Mouse (Mus musculus) forebrain, embryonic 12.5 days (tissue): ENCODE measurements at regions not wholly inside any gene's neighbourhood (a gene's known extent, or its start where the extent isn't known, plus 50 kb on each side); places are given as distances from the start of the nearest gene placed in this dataset.
A peak's percentile ranks its signal among the peaks of the same experiment; 100 is the strongest.

Source experiments
- ATAC-seq: fragments of 200-750 bp; cut with Nextera tagmentation; 2 replicates; pipeline ENCODE4 v1.8.0; 2017; ENCODE audit warnings: moderate TSS enrichment; ENCODE audit not compliant: low FRiP score
- H3K27ac ChIP-seq: fragments of 300-500 bp; sonication (generic); 2 replicates; pipeline ENCODE4 v1.5.1; 2016; ENCODE audit warnings: mild to moderate bottlenecking
- H3K27me3 ChIP-seq: fragments of 300-500 bp; sonication (generic); 2 replicates; pipeline ENCODE4 v1.6.1; 2016; ENCODE audit warnings: mild to moderate bottlenecking
- H3K36me3 ChIP-seq: fragments of 300-500 bp; sonication (generic); replicated peaks from 2 replicates; pipeline ENCODE4 v1.6.1; 2016; ENCODE audit warnings: mild to moderate bottlenecking
- H3K4me1 ChIP-seq: fragments of 300-500 bp; sonication (generic); 2 replicates; pipeline ENCODE4 v1.6.1; 2016
- H3K4me2 ChIP-seq: fragments of 300-500 bp; sonication (generic); 2 replicates; pipeline ENCODE4 v1.6.1; 2016; ENCODE audit warnings: mild to moderate bottlenecking, moderate library complexity
- H3K4me3 ChIP-seq: fragments of 300-500 bp; sonication (generic); replicated peaks from 2 replicates; pipeline ENCODE4 v1.5.1; 2016; ENCODE audit warnings: mild to moderate bottlenecking
- H3K9ac ChIP-seq: fragments of 300-500 bp; sonication (generic); 2 replicates; pipeline ENCODE4 v1.6.1; 2016; ENCODE audit warnings: mild to moderate bottlenecking
- H3K9me3 ChIP-seq: fragments of 300-500 bp; sonication (generic); 2 replicates; pipeline ENCODE4 v1.6.1; 2016
- WGBS: fragments of 180-500 bp; shearing (Covaris S2); methylation state at CpG from one replicate; pipeline ENCODE4 v1.1.7; 2016; 5-methylcytosine and 5-hydroxymethylcytosine counted together

DNA sequence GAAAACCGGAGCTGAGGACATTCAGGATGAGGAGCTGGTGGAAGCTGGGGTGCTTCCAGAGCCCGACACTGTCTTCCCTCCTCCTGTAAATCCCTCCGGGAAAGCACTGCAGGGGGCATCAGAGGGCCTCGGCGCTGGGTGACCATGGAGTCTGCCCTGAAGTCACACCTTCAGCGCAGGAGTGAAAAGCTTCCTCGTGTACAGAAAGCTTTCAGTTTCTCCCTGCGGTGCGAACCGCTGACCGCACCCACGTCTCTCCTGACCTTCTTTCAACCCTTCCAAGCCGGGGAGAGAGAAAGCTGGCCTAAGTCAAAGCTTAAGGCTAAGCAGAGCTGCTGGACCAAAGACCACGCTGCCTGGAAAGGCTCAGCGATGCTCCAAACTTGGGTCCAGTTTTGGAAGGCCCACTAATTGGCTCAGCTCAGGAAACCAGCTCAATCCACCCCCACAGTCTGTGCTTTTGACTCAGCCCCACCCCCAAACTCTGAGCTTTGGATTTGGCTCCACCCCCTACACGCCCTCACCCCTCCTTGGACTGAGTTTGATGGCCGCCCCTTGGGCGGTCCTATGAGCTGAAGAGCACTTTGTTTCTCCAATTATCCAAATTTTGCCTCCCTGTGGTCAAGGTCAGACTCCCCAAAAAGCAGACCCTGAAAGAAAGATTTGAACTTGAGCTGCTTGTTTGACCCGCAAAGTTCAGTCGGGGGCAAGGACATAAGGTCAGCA, 97.0 kb upstream of the Rpl38 start:
- ATAC-seq, result no peak
- 41% methylated on average over 20 of the region's 20 CpGs for WGBS
- no peak overlapping the region for H3K9ac ChIP-seq
- no peak overlapping the region for H3K27ac ChIP-seq
- no peaks in the 10 kb centered on the region for H3K36me3 ChIP-seq
- H3K4me1 ChIP-seq, result peaks cover 26% of the 10 kb centered on the region
- peaks cover 15% of the 10 kb centered on the region for H3K9me3 ChIP-seq
- no peak overlapping the region for H3K4me2 ChIP-seq
- no peak overlapping the region for H3K4me3 ChIP-seq
- peaks cover 22% of the 10 kb centered on the region for H3K27me3 ChIP-seq

DNA sequence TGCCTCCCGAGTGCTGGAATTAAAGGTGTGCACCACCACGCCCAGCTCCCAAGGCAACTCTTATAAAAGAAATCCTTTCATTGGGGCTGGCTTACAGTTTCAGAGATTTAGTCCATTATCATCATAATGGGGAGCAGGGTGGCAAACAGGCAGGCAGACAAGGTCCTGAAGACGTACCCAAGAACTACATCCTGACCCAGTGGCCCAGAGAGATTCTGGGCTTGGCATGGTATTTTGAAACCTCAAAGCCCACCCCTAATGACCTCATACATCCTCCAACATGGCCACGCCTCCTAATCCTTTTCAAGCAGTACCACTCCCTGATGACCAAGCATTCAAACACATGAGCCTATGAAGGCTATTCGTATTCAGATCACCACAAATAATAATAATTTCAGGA, 98.2 kb upstream of the Rpl38 start:
- H3K9ac ChIP-seq, result no peak overlapping the region
- ATAC-seq, result no peak
- no peak overlapping the region for H3K4me2 ChIP-seq
- H3K9me3 ChIP-seq, result peaks cover 7% of the 10 kb centered on the region
- H3K27me3 ChIP-seq, result peaks cover 23% of the 10 kb centered on the region
- H3K36me3 ChIP-seq, result no peaks in the 10 kb centered on the region
- peaks cover 26% of the 10 kb centered on the region for H3K4me1 ChIP-seq
- H3K27ac ChIP-seq, result no peak overlapping the region
- 87% methylated on average over 5 of the region's 5 CpGs for WGBS
- H3K4me3 ChIP-seq, result no peak overlapping the region

- ATAC-seq, result no peak
- H3K36me3 ChIP-seq, result no peaks in the 10 kb centered on the region
- H3K9ac ChIP-seq, result no peak overlapping the region
- peaks cover 26% of the 10 kb centered on the region for H3K4me1 ChIP-seq
- H3K27ac ChIP-seq, result 0 out of 2 replicates have a peak overlapping the region, but pooled peaks have one; percentile 2
- WGBS, result 6% methylated on average over 21 of the region's 21 CpGs
- H3K4me2 ChIP-seq, result peak overlapping the region; percentile 31
- peaks cover 6% of the 10 kb centered on the region; the same call in 1 of the 2 replicates for H3K9me3 ChIP-seq
- H3K4me3 ChIP-seq, result no peak overlapping the region
- peaks cover 23% of the 10 kb centered on the region for H3K27me3 ChIP-seq
Observed at GRCm38 (mm10) chr11:114567814-114568800, 100.2 kb upstream of the Rpl38 start.

DNA sequence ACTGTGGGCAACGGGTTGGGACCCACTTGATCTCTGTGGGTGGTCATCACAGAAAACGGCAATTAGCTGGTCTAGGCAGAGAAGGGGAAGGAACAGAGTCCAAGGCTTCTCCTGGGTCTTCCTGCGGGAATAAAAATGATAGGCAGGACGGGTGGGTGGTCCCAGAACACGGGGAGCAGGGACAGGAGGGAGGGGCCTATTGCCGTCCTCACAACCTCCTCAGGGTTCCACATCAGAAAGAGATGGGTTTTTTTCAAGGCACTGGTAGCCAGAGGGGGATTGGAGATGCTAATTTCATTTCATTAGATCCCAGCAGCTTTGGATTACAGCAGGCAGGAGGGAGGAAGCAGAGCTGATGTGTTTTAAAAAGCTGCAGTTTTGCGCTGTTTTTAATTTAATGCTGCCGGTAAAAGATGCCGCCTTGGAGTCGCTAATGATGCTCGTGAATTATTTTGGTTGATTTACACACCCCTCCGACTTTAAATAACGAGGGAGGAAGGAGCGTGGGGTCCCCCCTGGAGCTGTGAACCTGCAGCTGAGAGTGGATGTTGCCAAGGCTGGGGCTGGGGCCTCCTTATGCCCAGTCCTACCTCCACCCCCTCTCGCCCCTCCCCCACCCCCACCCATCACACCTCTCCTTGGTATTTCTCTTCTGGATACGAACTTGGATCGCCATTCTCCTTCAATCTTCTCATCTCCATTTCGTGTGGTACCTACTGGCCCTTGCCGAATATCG, 101.1 kb upstream of the Rpl38 start:
- 4% methylated on average over 20 of the region's 20 CpGs for whole genome bisulfite sequencing
- Histone ChIP-seq H3K4me1 (peaks cover 26% of the 10 kb centered on the region), H3K9ac (no peak overlapping the region), H3K27me3 (peaks cover 23% of the 10 kb centered on the region), H3K27ac (0 out of 2 replicates have a peak overlapping the region, but pooled peaks have one; percentile 21), H3K9me3 (peaks cover 6% of the 10 kb centered on the region; the same call in 1 of the 2 replicates), H3K36me3 (no peaks in the 10 kb centered on the region), H3K4me3 (no peak overlapping the region), H3K4me2 (peak overlapping the region; percentile 31)
- no peak for ATAC-seq

DNA sequence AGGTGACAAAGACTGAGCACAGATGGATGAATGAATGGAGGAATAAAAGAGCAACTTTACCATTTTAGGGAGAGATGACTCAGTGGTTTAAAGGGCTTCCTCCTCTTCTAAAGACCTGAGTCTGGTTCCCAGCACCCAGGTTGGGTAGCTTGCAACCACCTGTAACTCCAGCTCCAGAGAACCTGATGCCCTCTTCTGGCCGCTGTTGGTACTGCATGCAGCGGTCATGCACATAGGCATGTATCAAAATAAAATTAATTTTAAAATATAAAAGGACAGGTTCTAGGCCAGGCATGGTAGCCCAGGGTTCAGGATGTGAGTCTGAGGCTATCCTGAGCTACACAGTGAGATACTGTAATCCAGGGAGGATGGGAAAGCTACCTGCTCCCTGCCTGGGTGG, 103.4 kb upstream of the Rpl38 start:
- Histone ChIP-seq H3K4me1 (peaks cover 33% of the 10 kb centered on the region), H3K27me3 (peaks cover 24% of the 10 kb centered on the region), H3K27ac (no peak overlapping the region), H3K4me2 (no peak overlapping the region), H3K4me3 (no peak overlapping the region), H3K36me3 (no peaks in the 10 kb centered on the region), H3K9me3 (peaks cover 6% of the 10 kb centered on the region; the same call in 1 of the 2 replicates), H3K9ac (no peak overlapping the region)
- 97% methylated on average over 2 of the region's 2 CpGs for WGBS
- no peak for ATAC-seq

DNA sequence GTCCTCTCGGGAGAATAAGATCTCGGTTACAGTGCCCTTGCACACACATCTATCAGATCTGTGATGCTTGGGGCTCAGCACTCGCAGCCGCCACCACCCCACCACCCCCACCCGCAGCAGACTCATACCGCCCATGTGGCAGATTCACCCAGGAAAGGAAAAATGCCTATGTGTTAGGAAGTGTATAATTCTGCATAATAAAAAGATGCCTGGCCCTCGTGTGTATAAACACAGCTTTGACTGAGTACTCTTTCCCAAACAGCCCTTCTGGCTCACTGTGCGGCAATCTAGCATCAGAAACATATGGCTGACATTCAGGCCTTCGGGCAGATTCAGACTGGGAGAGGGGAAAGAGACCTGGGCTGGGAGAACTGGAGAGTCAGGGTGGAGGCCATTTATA, 105.2 kb upstream of the Rpl38 start:
- Histone ChIP-seq H3K4me1 (peaks cover 32% of the 10 kb centered on the region), H3K27me3 (peaks cover 18% of the 10 kb centered on the region), H3K4me2 (no peak overlapping the region), H3K9ac (no peak overlapping the region), H3K4me3 (no peak overlapping the region), H3K9me3 (peaks cover 6% of the 10 kb centered on the region; the same call in 1 of the 2 replicates), H3K27ac (no peak overlapping the region), H3K36me3 (no peaks in the 10 kb centered on the region)
- WGBS, result 85% methylated on average over 9 of the region's 9 CpGs
- no peak for ATAC-seq

DNA sequence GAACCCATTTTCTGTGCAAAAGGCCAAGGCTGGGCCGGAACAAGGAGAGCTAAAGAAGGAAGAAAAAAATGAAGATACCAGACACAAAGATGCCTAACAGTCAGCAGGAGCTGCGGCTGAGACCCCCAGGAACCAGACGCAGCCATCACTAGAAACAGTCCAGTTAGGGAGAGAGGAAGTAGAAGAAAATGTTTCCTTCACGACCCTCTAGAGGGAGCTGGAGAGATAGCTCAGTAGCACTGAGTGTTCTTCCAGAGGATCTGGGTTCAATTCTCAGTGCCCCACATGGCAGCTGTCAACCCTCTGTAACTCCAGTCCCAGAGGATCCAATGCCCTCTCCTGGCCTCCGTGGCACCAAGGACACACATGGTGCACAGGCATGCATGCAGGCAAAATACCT, 113.7 kb upstream of the Rpl38 start:
- no peak overlapping the region for H3K9ac ChIP-seq
- no peak for ATAC-seq
- H3K9me3 ChIP-seq, result no peaks in the 10 kb centered on the region
- H3K4me2 ChIP-seq, result no peak overlapping the region
- H3K27me3 ChIP-seq, result no peaks in the 10 kb centered on the region
- no peak overlapping the region for H3K4me3 ChIP-seq
- no peaks in the 10 kb centered on the region for H3K36me3 ChIP-seq
- peaks cover 5% of the 10 kb centered on the region for H3K4me1 ChIP-seq
- no peak overlapping the region for H3K27ac ChIP-seq
- 63% methylated on average over 5 of the region's 5 CpGs for WGBS

- Histone ChIP-seq H3K4me3 (no peak overlapping the region), H3K27me3 (no peaks in the 10 kb centered on the region), H3K9ac (no peak overlapping the region), H3K4me1 (0 out of 2 replicates have a peak, but pooled peaks cover 3% of the 10 kb centered on the region), H3K9me3 (no peaks in the 10 kb centered on the region), H3K27ac (no peak overlapping the region), H3K4me2 (no peak overlapping the region), H3K36me3 (no peaks in the 10 kb centered on the region)
- WGBS, result 76% methylated on average over 13 of the region's 13 CpGs
- ATAC-seq, result no peak
Observed at GRCm38 (mm10) chr11:114553992-114554391, 114.3 kb upstream of the Rpl38 start.

DNA sequence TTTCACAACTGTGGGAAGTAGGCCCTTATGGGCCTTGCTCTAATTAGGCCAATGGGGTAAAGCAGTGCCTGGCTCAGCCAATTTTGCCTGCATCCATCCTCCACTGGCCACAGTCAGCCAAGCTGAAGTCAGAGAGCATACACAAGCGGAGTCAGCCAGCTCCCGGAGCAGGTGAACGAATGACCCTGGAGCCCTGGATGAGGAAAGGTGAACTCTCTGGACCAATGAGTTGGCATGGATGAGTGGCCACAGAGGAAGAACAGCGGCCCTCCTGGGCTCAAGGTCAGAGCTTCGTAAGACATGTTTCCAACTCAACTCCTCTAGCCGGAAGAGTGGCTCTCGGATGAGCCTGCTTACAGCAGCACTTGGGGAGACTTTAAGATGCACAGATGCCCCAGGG, 116.1 kb upstream of the Rpl38 start:
- no peaks in the 10 kb centered on the region for H3K27me3 ChIP-seq
- H3K27ac ChIP-seq, result no peak overlapping the region
- H3K4me3 ChIP-seq, result no peak overlapping the region
- no peak for ATAC-seq
- no peaks in the 10 kb centered on the region for H3K36me3 ChIP-seq
- H3K4me2 ChIP-seq, result no peak overlapping the region
- 0 out of 2 replicates have a peak, but pooled peaks cover 3% of the 10 kb centered on the region for H3K4me1 ChIP-seq
- H3K9me3 ChIP-seq, result no peaks in the 10 kb centered on the region
- 87% methylated on average over 7 of the region's 7 CpGs for WGBS
- H3K9ac ChIP-seq, result no peak overlapping the region

DNA sequence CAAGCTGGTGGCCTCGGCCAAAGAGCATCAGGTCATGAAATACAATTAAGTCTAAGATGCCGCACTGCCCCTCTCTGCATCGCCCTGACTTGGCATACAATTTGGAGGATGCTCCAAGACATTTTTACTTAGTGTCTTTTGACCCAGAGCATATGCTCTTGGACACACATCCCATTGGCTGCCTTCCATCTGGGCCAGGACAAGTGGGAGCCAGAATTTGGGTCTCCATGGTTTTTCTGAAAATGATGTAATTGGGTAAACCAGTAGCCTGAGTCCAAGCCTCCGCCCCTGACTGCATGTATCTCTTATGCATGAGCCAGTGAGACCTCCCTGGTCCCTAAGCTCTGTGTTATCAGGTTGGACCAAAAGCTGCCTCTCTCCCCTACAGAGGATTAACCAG, 117.1 kb upstream of the Rpl38 start:
- no peaks in the 10 kb centered on the region for H3K9me3 ChIP-seq
- H3K9ac ChIP-seq, result no peak overlapping the region
- WGBS, result 89% methylated on average over 4 of the region's 4 CpGs
- ATAC-seq, result no peak
- H3K4me1 ChIP-seq, result 0 out of 2 replicates have a peak, but pooled peaks cover 3% of the 10 kb centered on the region
- no peak overlapping the region for H3K4me2 ChIP-seq
- H3K36me3 ChIP-seq, result no peaks in the 10 kb centered on the region
- H3K27ac ChIP-seq, result no peak overlapping the region
- no peaks in the 10 kb centered on the region for H3K27me3 ChIP-seq
- no peak overlapping the region for H3K4me3 ChIP-seq

GRCm38 (mm10) chr11:114548658-114549057, 119.7 kb upstream of the Rpl38 start:
- Histone ChIP-seq H3K4me2 (no peak overlapping the region), H3K27ac (no peak overlapping the region)
- no peak for ATAC-seq

DNA sequence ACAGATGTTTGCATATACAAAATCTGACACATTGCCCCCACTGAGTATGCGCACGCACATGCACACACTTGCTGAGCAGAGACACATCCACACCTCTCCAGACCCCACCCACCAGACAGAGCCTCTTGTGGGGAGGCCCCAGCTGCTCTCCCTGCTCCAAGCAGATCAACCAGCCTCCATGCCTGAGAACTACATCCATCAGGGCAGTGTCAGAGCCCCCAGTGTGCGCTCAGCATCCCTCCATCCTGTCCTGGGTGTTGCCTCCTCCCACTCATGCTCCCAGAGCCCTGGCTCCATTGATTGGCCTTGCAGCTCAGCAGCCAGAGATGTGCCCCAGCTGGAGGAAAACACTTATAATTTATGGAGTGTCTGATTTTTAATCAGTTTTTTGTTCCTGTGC, 124.1 kb upstream of the Rpl38 start:
- H3K4me1 ChIP-seq, result peaks cover 24% of the 10 kb centered on the region
- no peak overlapping the region for H3K4me2 ChIP-seq
- 79% methylated on average over 3 of the region's 3 CpGs for WGBS
- H3K36me3 ChIP-seq, result no peaks in the 10 kb centered on the region
- H3K27me3 ChIP-seq, result peaks cover 3% of the 10 kb centered on the region; the same call in 1 of the 2 replicates
- peak overlapping the region; percentile 56; the same call in 1 of the 2 replicates for H3K27ac ChIP-seq
- peaks cover 5% of the 10 kb centered on the region; the same call in 1 of the 2 replicates for H3K9me3 ChIP-seq
- peak; percentile 72 for ATAC-seq
- H3K9ac ChIP-seq, result no peak overlapping the region
- H3K4me3 ChIP-seq, result no peak overlapping the region

More at GRCm38 (mm10) chr11:114548658-114549057, 119.7 kb upstream of the Rpl38 start:
- no peak overlapping the region for H3K4me3 ChIP-seq
- no peak overlapping the region for H3K9ac ChIP-seq
- no peaks in the 10 kb centered on the region for H3K27me3 ChIP-seq
- H3K4me1 ChIP-seq, result peaks cover 12% of the 10 kb centered on the region
- H3K9me3 ChIP-seq, result no peaks in the 10 kb centered on the region
- WGBS, result 80% methylated on average over 5 of the region's 5 CpGs
- no peaks in the 10 kb centered on the region for H3K36me3 ChIP-seq
